Mouse (Mus musculus) brain, embryonic 14.5 days (tissue): Measurements from ENCODE around the gene Znhit6. TPM values are rescaled to one million over a fixed set of nuclear protein-coding genes. Genes with fewer than 3 reads are reported as not detected.
A peak's percentile ranks its signal among the peaks of the same experiment; 100 is the strongest.

ENCODE experiments used
- DNase-seq: peaks from one replicate; pipeline ENCODE4 v3.0.0-alpha.2; 2011; ENCODE audit warnings: low read depth
- CTCF ChIP-seq: fragments of 200-500 bp; IDR thresholded peaks from 2 replicates; pipeline ENCODE4 v1.5.1; 2012; ENCODE audit warnings: inconsistent platforms, mild to moderate bottlenecking, moderate library complexity, borderline replicate concordance; ENCODE audit not compliant: insufficient read depth, insufficient read length; ENCODE audit errors: extremely low read depth
- POLR2A ChIP-seq: fragments of 200-500 bp; IDR thresholded peaks from 2 replicates; pipeline ENCODE4 v1.6.1; 2012; ENCODE audit warnings: mild to moderate bottlenecking, inconsistent platforms, borderline replicate concordance; ENCODE audit not compliant: poor library complexity, insufficient read depth, insufficient read length, severe bottlenecking; ENCODE audit errors: extremely low read depth
- polyA plus RNA-seq: library from polyadenylated mRNA; depleted of rRNA; stranded (reverse); fragments of >200 nt; gene quantifications from 2 replicates; pipeline ENCODE4 v1.2.3, GENCODE M21; 2012; rRNA removed

The Znhit6 gene
- polyA plus RNA-seq, 1 experiment, result 20.9 TPM

GRCm38 (mm10) chr3:145648991-145649851 lies 73.2 kb downstream of the Znhit6 start:
- peak; percentile 80 for DNase-seq

GRCm38 (mm10) chr3:145649852-145650202 lies 73.8 kb downstream of the Znhit6 start, which contains the start of gene Ccn1:
Gene Ccn1, minus strand, starts transcription at chr3:145649981.
- TF ChIP-seq CTCF, result no peak
- TF ChIP-seq POLR2A, result peak; percentile 78; the same call in 1 of the 2 replicates
- DNase-seq, result peak; percentile 92

More at GRCm38 (mm10) chr3:145648991-145649851, 73.2 kb downstream of the Znhit6 start:
- no peak for TF ChIP-seq POLR2A
- 0 out of 2 replicates have a peak, but pooled peaks have one; percentile 10 for TF ChIP-seq CTCF

GRCm38 (mm10) chr3:145650298-145651011 lies 74.5 kb downstream of the Znhit6 start:
- TF ChIP-seq POLR2A (no peak), CTCF (no peak)
- DNase-seq, result peak; percentile 74

GRCm38 (mm10) chr3:145651029-145651977 lies 75.3 kb downstream of the Znhit6 start:
- TF ChIP-seq POLR2A, result no peak
- peak; percentile 84 for DNase-seq

- DNase-seq, result no peak
- TF ChIP-seq CTCF (no peak), POLR2A (no peak)
Observed at GRCm38 (mm10) chr3:145651978-145652321, 75.9 kb downstream of the Znhit6 start.

- TF ChIP-seq CTCF (no peak), POLR2A (no peak)
- DNase-seq, result peak; percentile 55
Observed at GRCm38 (mm10) chr3:145652322-145653131, 76.5 kb downstream of the Znhit6 start.

- DNase-seq, result peak; percentile 81
- no peak for TF ChIP-seq CTCF
- TF ChIP-seq POLR2A, result no peak
Observed at GRCm38 (mm10) chr3:145653191-145653940, 77.4 kb downstream of the Znhit6 start.

- DNase-seq, result no peak
- TF ChIP-seq CTCF (no peak), POLR2A (no peak)
Observed at GRCm38 (mm10) chr3:145654028-145654427, 78.0 kb downstream of the Znhit6 start.

Other genes starting within 250 kb of the Znhit6 start
- 12.9 and 17.3 TPM in 2 replicates for gene Ccn1, start 73.8 kb downstream of the Znhit6 start, polyA plus RNA-seq
- 81.7 and 89.4 TPM in 2 replicates for gene Ddah1, start 182.5 kb downstream of the Znhit6 start, polyA plus RNA-seq